ENCODE assay signal across 9 mouse cellular contexts in genomic region chr19:3946715-3947114, GRCm38 (mm10). TPM values are rescaled to one million over a fixed set of nuclear protein-coding genes. Genes with fewer than 3 reads are reported as not detected.
DNase-seq lines count a peak whose midpoint lies in the region; ATAC-seq lines count a peak whose summit lies in the region.
"Had no signal": no experiment of that assay in that cellular context is flagged by ENCODE, and none has a peak within 500 bp of the region (broad histone marks: within the 10 kb centered on the region; RNA-seq: fewer than 3 reads in every experiment).

No protein-coding gene starts in this region.

- H3K27ac ChIP-seq in forebrain, embryonic 16.5 days (ENCODE audit: low read length): no peak overlapping the region
- no peak overlapping the region for H3K27ac ChIP-seq in intestine, embryonic 14.5 days (ENCODE audit: low read depth)
- no peak overlapping the region for H3K27ac ChIP-seq in limb, embryonic 11.5 days (replicated peaks; ENCODE audit: low read depth, low read length)
- H3K27ac ChIP-seq: embryonic facial prominence, embryonic 13.5 days had no signal

- DNase-seq in ovary, postnatal 10 days (ENCODE audit: low spot score): peak; percentile 38
- no peak for DNase-seq in ovary, adult 18-20 months (ENCODE audit: low spot score)
- peak; percentile 59 for DNase-seq in c-Kit-positive CD71-positive TER-119-positive erythroid progenitor cells, embryonic 14.5 days (ENCODE audit: low spot score)
- DNase-seq in intestine, embryonic 14.5 days (ENCODE audit: low spot score): peak; percentile 86
- DNase-seq in limb, embryonic 11.5 days (ENCODE audit: low spot score): peak; percentile 84
- DNase-seq in spleen, postnatal 4 days (ENCODE audit: low spot score in 2 of 2): peak; percentile 65 to 87

- no peak overlapping the region for H3K4me3 ChIP-seq in forebrain, embryonic 16.5 days (replicated peaks; ENCODE audit: low read length)
- no peak overlapping the region for H3K4me3 ChIP-seq in intestine, embryonic 14.5 days (ENCODE audit: low read depth, low read length)
- H3K4me3 ChIP-seq in limb, embryonic 11.5 days (ENCODE audit: low read depth, low read length): no peak overlapping the region
- H3K4me3 ChIP-seq: embryonic facial prominence, embryonic 13.5 days had no signal

- no peak overlapping the region for H3K4me2 ChIP-seq in forebrain, embryonic 16.5 days (ENCODE audit: low read length)
- no peak overlapping the region for H3K4me2 ChIP-seq in intestine, embryonic 14.5 days (ENCODE audit: low read length)
- H3K4me2 ChIP-seq in limb, embryonic 11.5 days (ENCODE audit: low read depth, severe bottlenecking): no peak overlapping the region
- H3K4me2 ChIP-seq: embryonic facial prominence, embryonic 13.5 days had no signal

- no peaks in the 10 kb centered on the region for H3K4me1 ChIP-seq in forebrain, embryonic 16.5 days (replicated peaks; ENCODE audit: control insufficient read depth, insufficient read depth, low read length)
- no peaks in the 10 kb centered on the region for H3K4me1 ChIP-seq in intestine, embryonic 14.5 days (replicated peaks; ENCODE audit: control insufficient read depth, insufficient read depth, low read length)
- no peaks in the 10 kb centered on the region for H3K4me1 ChIP-seq in limb, embryonic 11.5 days (ENCODE audit: control insufficient read depth, insufficient read depth, low read length)

- no peaks in the 10 kb centered on the region for H3K9me3 ChIP-seq in forebrain, embryonic 16.5 days (ENCODE audit: control insufficient read depth, low read length)
- H3K9me3 ChIP-seq in intestine, embryonic 14.5 days (ENCODE audit: control insufficient read depth, low read length): no peaks in the 10 kb centered on the region
- no peaks in the 10 kb centered on the region for H3K9me3 ChIP-seq in limb, embryonic 11.5 days (ENCODE audit: control insufficient read depth, low read length)
- H3K9me3 ChIP-seq: embryonic facial prominence, embryonic 13.5 days had no signal

- ATAC-seq in forebrain, embryonic 16.5 days: peak; percentile 82
- peak; percentile 54; the same call in 1 of the 2 replicates for ATAC-seq in intestine, embryonic 14.5 days (replicated peaks; ENCODE audit: low FRiP score, low TSS enrichment, low read depth)
- no peak for ATAC-seq in limb, embryonic 11.5 days (ENCODE audit: insufficient number of reproducible peaks, low FRiP score, low TSS enrichment, low read depth)
- 0 out of 2 replicates have a peak, but pooled peaks have one; percentile 44 for ATAC-seq in monocyte, adult 5-6 weeks (replicated peaks; ENCODE audit: insufficient number of reproducible peaks, low FRiP score, low TSS enrichment, poor library complexity, severe bottlenecking)

- H3K36me3 ChIP-seq in forebrain, embryonic 16.5 days (ENCODE audit: control insufficient read depth, insufficient read depth): no peaks in the 10 kb centered on the region
- H3K36me3 ChIP-seq in intestine, embryonic 14.5 days (ENCODE audit: control insufficient read depth, insufficient read depth, low read length): no peaks in the 10 kb centered on the region
- no peaks in the 10 kb centered on the region; the same call in 1 of the 2 replicates for H3K36me3 ChIP-seq in limb, embryonic 11.5 days (ENCODE audit: control insufficient read depth, insufficient read depth, low read length)
- H3K36me3 ChIP-seq: embryonic facial prominence, embryonic 13.5 days had no signal

- no peak overlapping the region for H3K9ac ChIP-seq in forebrain, embryonic 16.5 days (replicated peaks; ENCODE audit: low read depth, low read length)
- no peak overlapping the region for H3K9ac ChIP-seq in intestine, embryonic 14.5 days (ENCODE audit: low read length)
- no peak overlapping the region for H3K9ac ChIP-seq in limb, embryonic 11.5 days (ENCODE audit: low read length)
- H3K9ac ChIP-seq: embryonic facial prominence, embryonic 13.5 days had no signal

- H3K27me3 ChIP-seq in forebrain, embryonic 16.5 days (replicated peaks; ENCODE audit: control insufficient read depth, insufficient read depth, low read length): no peaks in the 10 kb centered on the region; the same call in 1 of the 2 replicates
- H3K27me3 ChIP-seq in intestine, embryonic 14.5 days (replicated peaks; ENCODE audit: control insufficient read depth, insufficient read depth, low read length): no peaks in the 10 kb centered on the region
- H3K27me3 ChIP-seq in limb, embryonic 11.5 days (ENCODE audit: control insufficient read depth, insufficient read depth, low read length): no peaks in the 10 kb centered on the region
- H3K27me3 ChIP-seq: embryonic facial prominence, embryonic 13.5 days had no signal

- WGBS in forebrain, embryonic 16.5 days: 13% methylated on average over 2 of the region's 2 CpGs
- 11% methylated on average over 2 of the region's 2 CpGs for WGBS in intestine, embryonic 14.5 days
- WGBS in limb, embryonic 11.5 days: 11% methylated on average over 2 of the region's 2 CpGs

RNA-seq across cellular contexts. Expression of gene Unc93b1, which starts 11.7 kb away (rescaled TPM):
- 7.7 TPM in 2 replicates for polyA plus RNA-seq in forebrain, embryonic 16.5 days (2015; fragmentation: Nextera tagmentation; extraction: Ambion mirVana)
- 14.4 and 16.0 TPM in 2 replicates for polyA plus RNA-seq in intestine, embryonic 14.5 days (2014; fragmentation: Nextera tagmentation; extraction: Ambion mirVana)
- polyA plus RNA-seq in limb, embryonic 11.5 days (2014; fragmentation: Nextera tagmentation; extraction: Ambion mirVana): 6.0 and 7.1 TPM in 2 replicates
- 243 to 349 TPM (median 322 TPM) in 3 replicates for total RNA-seq in monocyte, adult 5-6 weeks (2017)

RNA-seq across cellular contexts. Expression of gene Aldh3b3, which starts 11.7 kb away (rescaled TPM):
- polyA plus RNA-seq in forebrain, embryonic 16.5 days (2015; fragmentation: Nextera tagmentation; extraction: Ambion mirVana): not detected in 2 replicates
- not detected in 2 replicates for polyA plus RNA-seq in intestine, embryonic 14.5 days (2014; fragmentation: Nextera tagmentation; extraction: Ambion mirVana)
- polyA plus RNA-seq in limb, embryonic 11.5 days (2014; fragmentation: Nextera tagmentation; extraction: Ambion mirVana): not detected in 2 replicates
- total RNA-seq in monocyte, adult 5-6 weeks (2017): not detected in 3 replicates

RNA-seq across cellular contexts. Expression of gene Aldh3b1, which starts 17.1 kb away (rescaled TPM):
- polyA plus RNA-seq in forebrain, embryonic 16.5 days (2015; fragmentation: Nextera tagmentation; extraction: Ambion mirVana): 1.2 and 1.4 TPM in 2 replicates
- 1.9 and 2.3 TPM in 2 replicates for polyA plus RNA-seq in intestine, embryonic 14.5 days (2014; fragmentation: Nextera tagmentation; extraction: Ambion mirVana)
- 0.47 and 0.67 TPM in 2 replicates for polyA plus RNA-seq in limb, embryonic 11.5 days (2014; fragmentation: Nextera tagmentation; extraction: Ambion mirVana)
- 54.5 to 74.4 TPM (median 57.2 TPM) in 3 replicates for total RNA-seq in monocyte, adult 5-6 weeks (2017)

RNA-seq across cellular contexts. Expression of gene Aldh3b2, which starts 25.4 kb away (rescaled TPM):
- 0.30 and 1.1 TPM in 2 replicates for polyA plus RNA-seq in forebrain, embryonic 16.5 days (2015; fragmentation: Nextera tagmentation; extraction: Ambion mirVana)
- polyA plus RNA-seq in intestine, embryonic 14.5 days (2014; fragmentation: Nextera tagmentation; extraction: Ambion mirVana): 0.99 and 1.0 TPM in 2 replicates
- 2.6 TPM in 2 replicates for polyA plus RNA-seq in limb, embryonic 11.5 days (2014; fragmentation: Nextera tagmentation; extraction: Ambion mirVana)
- total RNA-seq in monocyte, adult 5-6 weeks (2017): not detected in 3 replicates

RNA-seq across cellular contexts. Expression of gene Ndufs8, which starts 34.1 kb away (rescaled TPM):
- polyA plus RNA-seq in forebrain, embryonic 16.5 days (2015; fragmentation: Nextera tagmentation; extraction: Ambion mirVana): 186 and 207 TPM in 2 replicates
- 374 and 390 TPM in 2 replicates for polyA plus RNA-seq in intestine, embryonic 14.5 days (2014; fragmentation: Nextera tagmentation; extraction: Ambion mirVana)
- 259 and 263 TPM in 2 replicates for polyA plus RNA-seq in limb, embryonic 11.5 days (2014; fragmentation: Nextera tagmentation; extraction: Ambion mirVana)
- total RNA-seq in monocyte, adult 5-6 weeks (2017): 27.2 to 46.8 TPM (median 33.1 TPM) in 3 replicates
